Mouse (Mus musculus) liver, postnatal 0 days (tissue): ENCODE results near the gene Ndufv1. TPM values are rescaled to one million over a fixed set of nuclear protein-coding genes. Genes with fewer than 3 reads are reported as not detected.
A peak's percentile ranks its signal among the peaks of the same experiment; 100 is the strongest.
"Not testable (repeated sequence)": the region's sequence is repeated elsewhere in the genome, so short reads cannot be mapped to it uniquely, and the experiment has no call there.

Experiments
- ATAC-seq: fragments of 200-750 bp; cut with Nextera tagmentation; 2 replicates; pipeline ENCODE4 v1.8.0; 2017; ENCODE audit warnings: mild to moderate bottlenecking, moderate library complexity
- DNase-seq: peaks from one replicate; pipeline ENCODE4 v3.0.0-alpha.2; 2016
- H3K27ac ChIP-seq: fragments of 300-500 bp; sonication (generic); 2 replicates; pipeline ENCODE4 v1.5.1; 2014; ENCODE audit warnings: antibody characterized with exemption, moderate library complexity, mild to moderate bottlenecking, low read depth
- H3K27me3 ChIP-seq: fragments of 300-500 bp; sonication (generic); 2 replicates; pipeline ENCODE4 v1.6.1; 2014; ENCODE audit warnings: low read length, control low read depth, mixed read lengths; ENCODE audit not compliant: insufficient read depth
- H3K36me3 ChIP-seq: fragments of 300-500 bp; sonication (generic); replicated peaks from 2 replicates; pipeline ENCODE4 v1.6.1; 2014; ENCODE audit warnings: mild to moderate bottlenecking, control low read depth, low read length, moderate library complexity, mixed read lengths; ENCODE audit not compliant: insufficient read depth
- H3K4me1 ChIP-seq: fragments of 300-500 bp; sonication (generic); 2 replicates; pipeline ENCODE4 v1.6.1; 2014; ENCODE audit warnings: antibody characterized with exemption, mild to moderate bottlenecking, control low read depth; ENCODE audit not compliant: insufficient read depth
- H3K4me2 ChIP-seq: fragments of 300-500 bp; sonication (generic); 2 replicates; pipeline ENCODE4 v1.6.1; 2014; ENCODE audit warnings: low read depth, mild to moderate bottlenecking, low read length, moderate library complexity, mixed read lengths
- H3K4me3 ChIP-seq: fragments of 300-500 bp; sonication (generic); 2 replicates; pipeline ENCODE4 v1.5.1; 2014; ENCODE audit warnings: low read depth, low read length
- H3K9ac ChIP-seq: fragments of 300-500 bp; sonication (generic); replicated peaks from 2 replicates; pipeline ENCODE4 v1.6.1; 2014; ENCODE audit warnings: mild to moderate bottlenecking, moderate library complexity
- H3K9me3 ChIP-seq: fragments of 300-500 bp; sonication (generic); 2 replicates; pipeline ENCODE4 v1.6.1; 2016; ENCODE audit warnings: mild to moderate bottlenecking, control low read depth, low read length, mixed read lengths
- CTCF ChIP-seq: sonication (generic); IDR thresholded peaks from 2 replicates; pipeline ENCODE4 v1.5.1; 2016; ENCODE audit warnings: antibody characterized with exemption, low read depth
- EP300 ChIP-seq: IDR thresholded peaks from 2 replicates; pipeline ENCODE4 v1.6.1; 2016; ENCODE audit warnings: antibody characterized with exemption, low read depth, mild to moderate bottlenecking
- WGBS: fragments of 180-500 bp; shearing (Covaris S2); extraction: QIAGEN DNeasy Blood & Tissue Kit; methylation state at CpG from one replicate; pipeline ENCODE4 v1.1.7; 2014; ENCODE audit not compliant: insufficient replicate concordance; 5-methylcytosine and 5-hydroxymethylcytosine counted together
- polyA plus RNA-seq: library from polyadenylated mRNA; unstranded; fragments of >200 nt; fragmentation: Nextera tagmentation; extraction: Ambion mirVana; gene quantifications from 2 replicates; pipeline ENCODE4 v1.2.1, GENCODE M21; 2015

The Ndufv1 gene
- polyA plus RNA-seq, 1 experiment from 2014 or later = 171 TPM

- peaks cover 21% of the 10 kb centered on the region for H3K4me1 ChIP-seq
- DNase-seq = no peak
- WGBS = 68% methylated on average over 5 of the region's 5 CpGs
- no peaks in the 10 kb centered on the region for H3K27me3 ChIP-seq
- no peak for ATAC-seq
- H3K4me3 ChIP-seq = no peak overlapping the region
- no peaks in the 10 kb centered on the region for H3K9me3 ChIP-seq
- H3K36me3 ChIP-seq = no peaks in the 10 kb centered on the region
- H3K4me2 ChIP-seq = no peak overlapping the region
- 0 out of 2 replicates have a peak overlapping the region, but pooled peaks have one; percentile 2 for H3K9ac ChIP-seq
- TF ChIP-seq EP300 (no peak), CTCF (no peak)
- H3K27ac ChIP-seq = 0 out of 2 replicates have a peak overlapping the region, but pooled peaks have one; percentile 18
Observed at GRCm38 (mm10) chr19:4052516-4053030, 40.0 kb upstream of the Ndufv1 start.

GRCm38 (mm10) chr19:4051741-4052515 is 39.3 kb upstream of the Ndufv1 start:
- TF ChIP-seq EP300 = no peak
- peak; percentile 92 for TF ChIP-seq CTCF
- ATAC-seq (no peak), DNase-seq (peak; percentile 81)
- Histone ChIP-seq H3K9ac (no peak overlapping the region), H3K4me2 (no peak overlapping the region), H3K27me3 (no peaks in the 10 kb centered on the region), H3K4me1 (peaks cover 23% of the 10 kb centered on the region; the same call in 1 of the 2 replicates), H3K27ac (no peak overlapping the region), H3K9me3 (no peaks in the 10 kb centered on the region), H3K36me3 (no peaks in the 10 kb centered on the region), H3K4me3 (no peak overlapping the region)
- 49% methylated on average over 10 of the region's 10 CpGs for WGBS

DNA sequence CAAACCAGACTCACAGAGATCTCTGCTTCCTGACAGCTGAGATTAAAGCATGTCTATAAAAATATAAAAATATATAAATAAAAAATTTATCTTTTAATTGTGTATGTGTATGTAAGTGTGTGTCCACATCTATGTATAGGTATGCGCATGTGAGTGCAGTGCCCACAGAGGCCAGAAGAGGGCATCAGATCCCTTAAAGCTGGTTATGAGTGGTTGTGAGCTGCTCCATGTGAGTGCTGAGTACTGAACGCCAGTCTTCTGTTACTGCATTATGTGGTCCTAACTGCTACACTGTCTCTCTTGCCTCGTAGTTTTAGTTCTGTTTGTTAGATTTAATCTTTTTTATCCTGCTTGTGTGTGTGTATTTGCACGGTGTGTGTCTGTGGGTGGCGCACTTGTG is 38.4 kb upstream of the Ndufv1 start:
- Histone ChIP-seq H3K4me2 (no peak overlapping the region), H3K27me3 (no peaks in the 10 kb centered on the region), H3K27ac (no peak overlapping the region), H3K9ac (no peak overlapping the region), H3K4me3 (no peak overlapping the region), H3K9me3 (no peaks in the 10 kb centered on the region), H3K36me3 (no peaks in the 10 kb centered on the region), H3K4me1 (peaks cover 20% of the 10 kb centered on the region; the same call in 1 of the 2 replicates)
- TF ChIP-seq CTCF (peak; percentile 51), EP300 (no peak)
- ATAC-seq (no peak), DNase-seq (no peak)
- 94% methylated on average over 5 of the region's 5 CpGs for WGBS

DNA sequence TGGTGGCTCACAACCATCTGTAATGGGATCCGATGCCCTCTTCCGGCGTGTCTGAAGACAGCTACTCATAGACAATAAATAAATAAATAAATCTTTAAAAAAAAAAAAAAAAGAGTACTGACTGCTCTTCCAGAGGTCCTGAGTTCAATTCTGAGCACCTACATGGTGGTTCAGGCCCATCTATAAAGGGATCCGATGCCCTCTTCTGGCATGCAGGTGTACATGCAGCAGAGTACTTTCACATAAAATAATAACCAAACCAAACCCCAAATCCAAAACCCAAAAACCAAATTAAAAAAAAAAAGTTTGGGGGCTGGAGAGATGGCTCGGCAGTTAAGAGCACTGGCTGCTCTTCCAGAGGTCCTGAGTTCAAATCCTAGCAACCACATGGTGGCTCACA is 36.5 kb upstream of the Ndufv1 start:
- peaks cover 13% of the 10 kb centered on the region; the same call in 1 of the 2 replicates for H3K4me1 ChIP-seq
- H3K27ac ChIP-seq, ATAC-seq, H3K9me3 ChIP-seq, H3K27me3 ChIP-seq, H3K4me3 ChIP-seq, DNase-seq, H3K36me3 ChIP-seq, H3K9ac ChIP-seq, H3K4me2 ChIP-seq: not testable (repeated sequence)
- 79% methylated on average over 5 of the region's 5 CpGs for WGBS
- peak; percentile 48 for TF ChIP-seq CTCF

DNA sequence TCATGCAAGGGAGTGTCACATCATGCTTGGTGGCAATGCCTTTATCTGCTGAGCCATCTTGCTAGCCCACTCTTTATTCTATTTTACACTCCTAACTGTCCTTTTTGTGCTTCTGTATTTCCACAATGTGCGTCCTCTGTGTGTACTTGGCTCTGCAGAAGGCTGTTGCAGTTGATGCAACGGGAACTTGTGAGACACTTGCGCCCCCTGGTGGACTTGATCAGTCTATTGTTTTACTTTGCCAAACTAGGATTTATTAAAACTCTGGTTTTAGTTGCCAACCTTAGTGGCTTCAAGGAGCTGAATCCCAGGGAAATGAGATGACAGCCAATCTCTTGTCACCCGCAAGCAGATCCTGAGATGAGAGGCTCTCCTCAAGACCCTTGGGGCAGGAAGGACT is 35.3 kb upstream of the Ndufv1 start:
- DNase-seq (peak; percentile 89), ATAC-seq (no peak)
- H3K9ac ChIP-seq = no peak overlapping the region
- 0 out of 2 replicates have a peak overlapping the region, but pooled peaks have one; percentile 5 for H3K4me3 ChIP-seq
- H3K4me1 ChIP-seq = peaks cover 13% of the 10 kb centered on the region; the same call in 1 of the 2 replicates
- no peak for TF ChIP-seq EP300
- TF ChIP-seq CTCF = peak; percentile 94
- no peaks in the 10 kb centered on the region for H3K27me3 ChIP-seq
- H3K4me2 ChIP-seq = peak overlapping the region; percentile 48
- no peaks in the 10 kb centered on the region for H3K9me3 ChIP-seq
- 21% methylated on average over 4 of the region's 4 CpGs for WGBS
- H3K36me3 ChIP-seq = no peaks in the 10 kb centered on the region
- H3K27ac ChIP-seq = no peak overlapping the region

DNA sequence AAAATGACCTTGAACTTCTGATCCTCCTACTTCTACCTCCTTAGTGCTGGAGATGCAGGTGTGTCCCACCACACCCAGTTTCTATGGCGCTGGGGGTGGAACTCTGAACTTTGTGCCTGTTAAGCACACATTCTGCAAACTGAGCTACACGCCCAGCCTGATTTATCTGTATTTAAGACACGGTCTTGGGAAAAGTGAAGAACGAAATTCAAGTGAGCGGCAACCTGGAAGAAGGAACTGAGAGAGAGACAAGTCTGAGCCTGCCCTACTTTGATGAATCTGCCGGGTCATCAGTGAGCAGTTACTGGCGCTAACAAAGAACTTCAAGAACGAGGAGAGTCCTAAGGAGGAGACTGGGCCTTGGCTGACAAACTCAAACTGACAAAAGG is 34.3 kb upstream of the Ndufv1 start:
- TF ChIP-seq CTCF (no peak), EP300 (peak; percentile 47)
- peak overlapping the region; percentile 48 for H3K4me2 ChIP-seq
- H3K4me1 ChIP-seq = peaks cover 13% of the 10 kb centered on the region; the same call in 1 of the 2 replicates
- H3K9me3 ChIP-seq = no peaks in the 10 kb centered on the region
- no peak overlapping the region; the same call in 1 of the 2 replicates for H3K9ac ChIP-seq
- no peaks in the 10 kb centered on the region for H3K27me3 ChIP-seq
- H3K36me3 ChIP-seq = no peaks in the 10 kb centered on the region
- DNase-seq = peak; percentile 53
- WGBS = 47% methylated on average over 8 of the region's 8 CpGs
- H3K27ac ChIP-seq = peak overlapping the region; percentile 90
- peak; percentile 27 for ATAC-seq
- 0 out of 2 replicates have a peak overlapping the region, but pooled peaks have one; percentile 5 for H3K4me3 ChIP-seq
